Mouse (Mus musculus): ENCODE results near the gene Prkg1.

DNA sequence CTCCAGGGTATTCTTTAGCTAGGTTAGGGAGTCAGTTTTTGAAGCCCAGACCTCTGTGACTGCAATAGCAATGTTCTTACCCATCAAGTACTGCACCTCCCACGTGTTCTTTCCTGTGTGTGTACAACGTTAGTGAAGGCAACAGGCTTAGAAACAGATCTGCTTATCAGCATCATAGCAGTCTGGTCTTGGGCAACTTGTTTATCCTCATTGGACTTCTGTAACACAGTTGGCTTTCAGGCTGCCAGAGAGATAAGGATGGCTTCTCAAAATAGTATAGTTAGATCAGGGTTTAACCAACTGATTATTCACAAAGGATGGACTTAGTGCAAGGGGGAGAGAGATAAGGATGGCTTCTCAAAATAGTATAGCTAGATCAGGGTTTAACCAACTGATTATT, 16.2 kb upstream of the Prkg1 start:
- TF ChIP-seq CTCF (IDR thresholded peaks at IDR 0.05; ENCODE audit: control insufficient read depth, insufficient read depth, insufficient replicate concordance, low read depth, low read length) (no peak), POLR2A (IDR thresholded peaks at IDR 0.05; ENCODE audit: control insufficient read depth, low read depth, low read length) (no peak)
